Mouse (Mus musculus) heart, embryonic 14.5 days (tissue): ENCODE measurements around the gene Strip1. TPM values are rescaled to one million over a fixed set of nuclear protein-coding genes. Genes with fewer than 3 reads are reported as not detected.

Experiments
- ATAC-seq: fragments of 200-750 bp; cut with Nextera tagmentation; 2 replicates; pipeline ENCODE4 v1.8.0; 2017; ENCODE audit warnings: low read depth, moderate TSS enrichment; ENCODE audit not compliant: insufficient number of reproducible peaks, insufficient read depth, low FRiP score
- H3K27ac ChIP-seq, 2 experiments: fragments of 200-500 bp in 1 of 2; fragments of 300-500 bp in 1 of 2; sonication (generic) in 1 of 2; replicated peaks in 1 of 2; 2 replicates each; pipeline ENCODE4 v1.5.1; 2012 to 2014; ENCODE audit warnings: low read depth in 2 of 2, low read length in 2 of 2, control low read depth in 1 of 2, mild to moderate bottlenecking in 1 of 2, mixed read lengths in 1 of 2; ENCODE audit not compliant: control insufficient read depth in 1 of 2, insufficient read depth in 1 of 2
- H3K27me3 ChIP-seq: fragments of 300-500 bp; sonication (generic); 2 replicates; pipeline ENCODE4 v1.6.1; 2014; ENCODE audit warnings: mild to moderate bottlenecking, low read length, control low read depth; ENCODE audit not compliant: control insufficient read depth, insufficient read depth
- H3K36me3 ChIP-seq: fragments of 300-500 bp; sonication (generic); 2 replicates; pipeline ENCODE4 v1.6.1; 2014; ENCODE audit warnings: mild to moderate bottlenecking, control low read depth, low read length, mixed read lengths; ENCODE audit not compliant: control insufficient read depth, insufficient read depth
- H3K4me1 ChIP-seq, 2 experiments: fragments of 200-500 bp in 1 of 2; fragments of 300-500 bp in 1 of 2; sonication (generic) in 1 of 2; 2 replicates each; pipeline ENCODE4 v1.6.1; 2012 to 2014; ENCODE audit warnings: low read length in 2 of 2, control low read depth in 1 of 2, mixed read lengths in 1 of 2; ENCODE audit not compliant: control insufficient read depth in 2 of 2, insufficient read depth in 2 of 2
- H3K4me2 ChIP-seq: fragments of 300-500 bp; sonication (generic); 2 replicates; pipeline ENCODE4 v1.6.1; 2014; ENCODE audit warnings: mild to moderate bottlenecking, low read length
- H3K4me3 ChIP-seq, 2 experiments: fragments of 200-500 bp in 1 of 2; fragments of 300-500 bp in 1 of 2; sonication (generic) in 1 of 2; 2 replicates each; pipeline ENCODE4 v1.5.1; 2012 to 2014; ENCODE audit warnings: low read length in 2 of 2, mild to moderate bottlenecking in 2 of 2, control low read depth in 1 of 2, low read depth in 1 of 2, moderate library complexity in 1 of 2; ENCODE audit not compliant: control insufficient read depth in 1 of 2, insufficient read depth in 1 of 2
- H3K9ac ChIP-seq: fragments of 300-500 bp; sonication (generic); 2 replicates; pipeline ENCODE4 v1.6.1; 2014; ENCODE audit warnings: mild to moderate bottlenecking, low read length
- H3K9me3 ChIP-seq: fragments of 300-500 bp; sonication (generic); 2 replicates; pipeline ENCODE4 v1.6.1; 2016; ENCODE audit warnings: low read length, control low read depth; ENCODE audit not compliant: control insufficient read depth
- WGBS: fragments of 180-500 bp; shearing (Covaris S2); extraction: QIAGEN DNeasy Blood & Tissue Kit; methylation state at CpG from one replicate; pipeline ENCODE4 v1.1.7; 2014; 5-methylcytosine and 5-hydroxymethylcytosine counted together
- polyA plus RNA-seq: library from polyadenylated mRNA; unstranded; fragments of >200 nt; fragmentation: Nextera tagmentation; extraction: Ambion mirVana; gene quantifications from 2 replicates; pipeline ENCODE4 v1.2.1, GENCODE M21; 2014

Strip1 gene
- polyA plus RNA-seq, 1 experiment from 2014 or later: 40.3 TPM

GRCm38 (mm10) chr3:107628551-107628950 lies 2.9 kb downstream of the Strip1 start:
- Histone ChIP-seq H3K9me3 (no peaks in the 10 kb centered on the region), H3K4me2 (no peak overlapping the region), H3K4me3 (no peak overlapping the region), H3K27me3 (no peaks in the 10 kb centered on the region), H3K4me1 (peaks cover 4 to 9% of the 10 kb centered on the region in 2 experiments; a peak in 3 of 4 replicates), H3K36me3 (peaks cover 59% of the 10 kb centered on the region), H3K27ac (no peak overlapping the region), H3K9ac (no peak overlapping the region)
- WGBS: 94% methylated on average over 2 of the region's 2 CpGs
- ATAC-seq: no peak

GRCm38 (mm10) chr3:107627641-107628040 lies 3.9 kb downstream of the Strip1 start:
- Histone ChIP-seq H3K27ac (no peak overlapping the region), H3K9me3 (no peaks in the 10 kb centered on the region), H3K9ac (no peak overlapping the region), H3K27me3 (no peaks in the 10 kb centered on the region), H3K4me1 (peaks cover 4 to 9% of the 10 kb centered on the region in 2 experiments; a peak in 3 of 4 replicates), H3K36me3 (peaks cover 68% of the 10 kb centered on the region), H3K4me3 (no peak overlapping the region), H3K4me2 (no peak overlapping the region)
- WGBS: 92% methylated on average over 7 of the region's 7 CpGs
- ATAC-seq: no peak

GRCm38 (mm10) chr3:107626751-107627150 lies 4.7 kb downstream of the Strip1 start:
- Histone ChIP-seq H3K4me1 (peaks cover 2 to 9% of the 10 kb centered on the region in 2 experiments; a peak in 3 of 4 replicates), H3K9me3 (no peaks in the 10 kb centered on the region), H3K27me3 (no peaks in the 10 kb centered on the region), H3K4me3 (no peak overlapping the region), H3K27ac (no peak overlapping the region), H3K4me2 (no peak overlapping the region), H3K9ac (no peak overlapping the region), H3K36me3 (peaks cover 77% of the 10 kb centered on the region)
- no peak for ATAC-seq
- 95% methylated on average over 8 of the region's 8 CpGs for WGBS

GRCm38 (mm10) chr3:107625536-107625935 lies 6.0 kb downstream of the Strip1 start:
- WGBS: 92% methylated on average over 8 of the region's 8 CpGs
- no peak overlapping the region for H3K4me2 ChIP-seq
- no peaks in the 10 kb centered on the region for H3K9me3 ChIP-seq
- peaks cover 89% of the 10 kb centered on the region for H3K36me3 ChIP-seq
- no peaks in the 10 kb centered on the region for H3K27me3 ChIP-seq
- H3K27ac ChIP-seq: no peak overlapping the region
- no peak overlapping the region for H3K4me3 ChIP-seq
- peaks cover under 1 to 7% of the 10 kb centered on the region in 2 experiments; a peak in 3 of 4 replicates for H3K4me1 ChIP-seq
- no peak for ATAC-seq
- no peak overlapping the region for H3K9ac ChIP-seq

- WGBS: 93% methylated on average over 8 of the region's 8 CpGs
- ATAC-seq: no peak
Observed at GRCm38 (mm10) chr3:107624424-107624823, 7.1 kb downstream of the Strip1 start.

GRCm38 (mm10) chr3:107622537-107622936 lies 9.0 kb downstream of the Strip1 start:
- 85% methylated on average over 7 of the region's 7 CpGs for WGBS
- no peak overlapping the region for H3K27ac ChIP-seq

More at GRCm38 (mm10) chr3:107624424-107624823, 7.1 kb downstream of the Strip1 start:
- no peaks in the 10 kb centered on the region for H3K9me3 ChIP-seq
- H3K27me3 ChIP-seq: no peaks in the 10 kb centered on the region
- H3K9ac ChIP-seq: no peak overlapping the region
- H3K4me3 ChIP-seq: no peak overlapping the region
- peaks cover 97% of the 10 kb centered on the region for H3K36me3 ChIP-seq
- no peaks in the 10 kb centered on the region for H3K4me1 ChIP-seq
- no peak overlapping the region for H3K27ac ChIP-seq
- H3K4me2 ChIP-seq: no peak overlapping the region

GRCm38 (mm10) chr3:107621286-107622075 lies 10.0 kb downstream of the Strip1 start:
- ATAC-seq: no peak
- H3K9ac ChIP-seq: no peak overlapping the region
- H3K4me3 ChIP-seq: no peak overlapping the region
- peaks cover 0 to 3% of the 10 kb centered on the region in 2 experiments; a peak in 1 of 4 replicates for H3K4me1 ChIP-seq
- no peaks in the 10 kb centered on the region for H3K9me3 ChIP-seq
- H3K27me3 ChIP-seq: no peaks in the 10 kb centered on the region
- no peak overlapping the region for H3K27ac ChIP-seq
- no peak overlapping the region for H3K4me2 ChIP-seq
- 78% methylated on average over 21 of the region's 21 CpGs for WGBS
- peaks cover 99% of the 10 kb centered on the region for H3K36me3 ChIP-seq

More at GRCm38 (mm10) chr3:107622537-107622936, 9.0 kb downstream of the Strip1 start:
- H3K27me3 ChIP-seq: no peaks in the 10 kb centered on the region
- H3K4me1 ChIP-seq: no peaks in the 10 kb centered on the region
- no peak; the same call in 1 of the 2 replicates for ATAC-seq
- no peak overlapping the region for H3K4me3 ChIP-seq
- no peak overlapping the region for H3K9ac ChIP-seq
- H3K36me3 ChIP-seq: peaks cover 99% of the 10 kb centered on the region
- no peaks in the 10 kb centered on the region for H3K9me3 ChIP-seq
- H3K4me2 ChIP-seq: no peak overlapping the region
